Mouse (Mus musculus): Measurements from ENCODE around the gene Hic1.

- TF ChIP-seq CTCF (IDR thresholded peaks at IDR 0.05; ENCODE audit: borderline replicate concordance, control insufficient read depth, extremely low read depth, insufficient read depth, low read length, poor library complexity), result no peak
- TF ChIP-seq POLR2A (IDR thresholded peaks at IDR 0.05; ENCODE audit: control insufficient read depth, extremely low read depth, insufficient read depth, low read length, poor library complexity), result no peak
Observed at GRCm38 (mm10) chr11:75171186-75171865, 2.0 kb upstream of the Hic1 start.
